Mouse (Mus musculus) CH12.LX (cell line): ENCODE measurements around the gene Trpv4. TPM values are rescaled to one million over a fixed set of nuclear protein-coding genes. Genes with fewer than 3 reads are reported as not detected.

ENCODE experiments used
- DNase-seq: peaks from one replicate; pipeline ENCODE4 v3.0.0-alpha.2; 2013; ENCODE audit errors: extremely low read depth
- H3K27ac ChIP-seq: 2 replicates; pipeline ENCODE4 v1.5.1; 2012; ENCODE audit warnings: low read depth, mild to moderate bottlenecking, control low read depth, moderate library complexity; ENCODE audit not compliant: insufficient read depth
- H3K27me3 ChIP-seq: replicated peaks from 2 replicates; pipeline ENCODE3; 2012; ENCODE audit warnings: inconsistent platforms
- H3K36me3 ChIP-seq, 2 experiments: replicated peaks in 1 of 2; 2 replicates each; pipeline versions ENCODE3 to v1.6.1; 2012; ENCODE audit warnings: inconsistent platforms in 1 of 2, low read length in 1 of 2, mild to moderate bottlenecking in 1 of 2, mixed read lengths in 1 of 2, moderate library complexity in 1 of 2; ENCODE audit not compliant: control insufficient read depth in 1 of 2, insufficient read depth in 1 of 2
- H3K4me1 ChIP-seq, 2 experiments: 2 replicates each; pipeline ENCODE4 v1.6.1; 2012; ENCODE audit warnings: inconsistent platforms in 1 of 2, moderate library complexity in 1 of 2; ENCODE audit not compliant: insufficient read depth in 2 of 2, control insufficient read depth in 1 of 2
- H3K4me2 ChIP-seq: 2 replicates; pipeline ENCODE4 v1.6.1; 2012; ENCODE audit warnings: low read depth, mild to moderate bottlenecking, control low read depth; ENCODE audit not compliant: poor library complexity, insufficient read depth, severe bottlenecking
- H3K4me3 ChIP-seq, 3 experiments: fragments of 150-350 bp in 1 of 3; sonication (generic) in 1 of 3; replicated peaks in 1 of 3; 2 replicates each; pipeline versions ENCODE3 to v1.5.1; 2011 to 2012; ENCODE audit warnings: low read depth in 2 of 3, low read length in 2 of 3, mild to moderate bottlenecking in 2 of 3, moderate library complexity in 2 of 3, control low read depth in 1 of 3, improper control_type of control experiment in 1 of 3, inconsistent platforms in 1 of 3, mixed read lengths in 1 of 3; ENCODE audit not compliant: poor library complexity in 1 of 3
- H3K79me2 ChIP-seq: replicated peaks from 2 replicates; pipeline ENCODE4 v1.6.1; 2012; ENCODE audit warnings: mild to moderate bottlenecking, moderate library complexity; ENCODE audit not compliant: control insufficient read depth, poor library complexity, insufficient read depth, severe bottlenecking; ENCODE audit errors: extremely low read depth
- H3K9ac ChIP-seq: 2 replicates; pipeline ENCODE4 v1.6.1; 2012; ENCODE audit warnings: low read depth, mild to moderate bottlenecking, control low read depth, moderate library complexity; ENCODE audit not compliant: insufficient read depth
- H3K9me3 ChIP-seq: replicated peaks from 2 replicates; pipeline ENCODE3; 2012; ENCODE audit warnings: low read length, inconsistent platforms, mixed read lengths
- CHD2 ChIP-seq: IDR thresholded peaks from 2 replicates; pipeline ENCODE4 v1.6.1; 2011; ENCODE audit warnings: low read length, improper control_type of control experiment
- ELF1 ChIP-seq: IDR thresholded peaks from 2 replicates; pipeline ENCODE4 v1.6.1; 2014; ENCODE audit warnings: low read depth, mild to moderate bottlenecking, inconsistent platforms, low read length, improper control_type of control experiment
- ETS1 ChIP-seq: conservative IDR thresholded peaks from 2 replicates; pipeline ENCODE4 v1.6.1; 2012; ENCODE audit warnings: low read depth, mild to moderate bottlenecking, inconsistent platforms, low read length, improper control_type of control experiment, moderate library complexity
- HCFC1 ChIP-seq: IDR thresholded peaks from 2 replicates; pipeline ENCODE4 v1.6.1; 2012; ENCODE audit warnings: low read depth, mild to moderate bottlenecking, inconsistent platforms, low read length, improper control_type of control experiment
- IRF4 ChIP-seq: IDR thresholded peaks from 2 replicates; pipeline ENCODE4 v1.6.1; 2014; ENCODE audit warnings: low read depth, mild to moderate bottlenecking, inconsistent platforms, low read length, improper control_type of control experiment
- JUN ChIP-seq: IDR thresholded peaks from 2 replicates; pipeline ENCODE4 v1.6.1; 2011; ENCODE audit warnings: low read depth, mild to moderate bottlenecking, low read length, improper control_type of control experiment, moderate library complexity; ENCODE audit not compliant: insufficient read depth
- MXI1 ChIP-seq: IDR thresholded peaks from 2 replicates; pipeline ENCODE4 v1.6.1; 2011; ENCODE audit warnings: mild to moderate bottlenecking, low read depth, low read length, improper control_type of control experiment
- NRF1 ChIP-seq: IDR thresholded peaks from 2 replicates; pipeline ENCODE4 v1.6.1; 2014; ENCODE audit warnings: low read depth, mild to moderate bottlenecking, inconsistent platforms, low read length, improper control_type of control experiment, moderate library complexity
- PAX5 ChIP-seq: IDR thresholded peaks from 2 replicates; pipeline ENCODE4 v1.6.1; 2012; ENCODE audit warnings: low read length, inconsistent platforms, mixed read lengths
- POLR2A ChIP-seq: IDR thresholded peaks from 2 replicates; pipeline ENCODE4 v1.6.1; 2011; ENCODE audit warnings: low read depth, mild to moderate bottlenecking, improper control_type of control experiment, low read length
- POLR2AphosphoS2 ChIP-seq: IDR thresholded peaks from 2 replicates; pipeline ENCODE4 v1.6.1; 2011; ENCODE audit warnings: low read depth, low read length, improper control_type of control experiment
- RCOR1 ChIP-seq: conservative IDR thresholded peaks from 2 replicates; pipeline ENCODE4 v1.6.1; 2012; ENCODE audit warnings: low read depth, mild to moderate bottlenecking, inconsistent platforms, low read length, improper control_type of control experiment
- SMC3 ChIP-seq: IDR thresholded peaks from 2 replicates; pipeline ENCODE4 v1.6.1; 2011; ENCODE audit warnings: low read depth, low read length, improper control_type of control experiment
- TBP ChIP-seq: conservative IDR thresholded peaks from 2 replicates; pipeline ENCODE4 v1.6.1; 2011; ENCODE audit warnings: low read depth, low read length, improper control_type of control experiment
- TCF12 ChIP-seq: IDR thresholded peaks from 2 replicates; pipeline ENCODE4 v1.6.1; 2014; ENCODE audit warnings: low read depth, mild to moderate bottlenecking, inconsistent platforms, low read length, improper control_type of control experiment
- USF1 ChIP-seq: IDR thresholded peaks from 2 replicates; pipeline ENCODE4 v1.6.1; 2014; ENCODE audit warnings: low read depth, mild to moderate bottlenecking, inconsistent platforms, low read length, improper control_type of control experiment
- USF2 ChIP-seq: conservative IDR thresholded peaks from 2 replicates; pipeline ENCODE4 v1.6.1; 2011; ENCODE audit warnings: low read depth, low read length, improper control_type of control experiment
- ZKSCAN1 ChIP-seq: IDR thresholded peaks from 2 replicates; pipeline ENCODE4 v1.6.1; 2012; ENCODE audit warnings: low read depth, inconsistent platforms, low read length, improper control_type of control experiment, borderline replicate concordance
- ZNF384 ChIP-seq: IDR thresholded peaks from 2 replicates; pipeline ENCODE4 v1.6.1; 2012; ENCODE audit warnings: low read depth, low read length, improper control_type of control experiment, inconsistent platforms
- dilution Hi-C: fragments of 300-500 bp; cut with MboI; formaldehyde crosslinking; loops from 2 replicates; pipeline ENCODE4 v1.14.3; 2020; ENCODE audit warnings: low sequenced_read_pairs; ENCODE audit not compliant: extremely low pct_unique_long_range_greater_than_20kb, extremely low pct_ligation_motif_present
- in situ Hi-C: fragments of 300-500 bp; cut with MboI; formaldehyde crosslinking; loops from 3 replicates; pipeline ENCODE4 v1.14.3; 2019; ENCODE audit warnings: low sequenced_read_pairs, low pct_ligation_motif_present, low pct_unique_long_range_greater_than_20kb, mixed read lengths
- polyA plus RNA-seq: library from polyadenylated mRNA; unstranded; fragments of >175 nt; gene quantifications from 2 replicates; pipeline ENCODE4 v1.2.1, GENCODE M21; 2012; ENCODE audit warnings: low read depth; ENCODE audit not compliant: insufficient read length
- total RNA-seq, 2 experiments: library from RNA; depleted of rRNA; stranded (reverse); fragments of 300-350 nt in 1 of 2; fragments of >200 nt in 1 of 2; gene quantifications; 2 replicates each; pipeline ENCODE4 v1.2.3; 2012 to 2014

Trpv4 gene
- total and polyA plus RNA-seq, 3 experiments = 0.24 TPM; not detected in 2

DNA sequence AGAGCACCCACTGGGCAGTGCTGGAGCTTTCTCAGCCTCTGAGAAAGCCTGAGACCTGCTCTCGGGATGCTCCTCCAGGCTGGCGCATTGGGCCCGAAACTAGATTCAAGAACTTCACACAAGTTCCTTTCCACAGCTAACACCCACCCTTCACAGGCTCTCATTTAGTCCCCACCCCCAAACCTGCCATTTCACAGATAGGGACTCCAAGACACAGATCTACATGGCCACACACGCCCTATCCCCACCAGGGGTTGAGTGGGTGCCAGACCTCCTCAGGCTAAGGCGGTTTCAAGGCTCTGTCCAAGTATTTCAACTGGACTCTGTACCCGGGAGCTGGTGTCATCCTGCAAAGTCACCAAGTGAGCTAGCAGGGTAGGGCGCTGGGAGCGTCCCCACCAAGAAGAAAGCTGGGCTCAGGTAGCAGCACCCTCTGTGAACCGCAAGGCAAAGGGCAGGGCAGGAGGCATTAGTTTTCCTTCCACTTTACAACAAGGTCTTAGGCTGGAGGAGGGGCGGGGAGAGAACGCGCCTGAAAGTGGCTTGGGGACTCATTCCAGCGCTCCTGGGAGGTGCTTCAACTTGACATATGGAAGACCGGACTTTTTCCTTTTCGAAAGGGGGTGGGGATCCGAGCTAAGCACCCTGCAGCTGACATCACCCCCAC is 31.6 kb upstream of the Trpv4 start:
- Histone ChIP-seq H3K27ac (no peak overlapping the region), H3K4me1 (peaks cover 19 to 50% of the 10 kb centered on the region in 2 experiments), H3K27me3 (peaks cover 14% of the 10 kb centered on the region), H3K36me3 (peaks cover 0 to 18% of the 10 kb centered on the region in 2 experiments), H3K4me2 (peak overlapping the region; percentile 87), H3K4me3 (peak overlapping the region; percentile 79 to 94 (median 89)), H3K9ac (peak overlapping the region; percentile 76), H3K9me3 (no peaks in the 10 kb centered on the region), H3K79me2 (no peaks in the 10 kb centered on the region; the same call in 1 of the 2 replicates)
- in situ Hi-C loops (loop anchor here (5.0 kb wide), 1 partner anchor 58 kb away; no protein-coding TSS in a partner anchor), dilution Hi-C loops (no loop called here)
- peak; percentile 52 for DNase-seq
- TF ChIP-seq MXI1 = peak; percentile 36; the same call in 1 of the 2 replicates
- TF ChIP-seq NRF1 = no peak
- no peak for TF ChIP-seq ZKSCAN1
- TF ChIP-seq CHD2 = 0 out of 2 replicates have a peak, but pooled peaks have one; percentile 19
- TF ChIP-seq TCF12 = 0 out of 2 replicates have a peak, but pooled peaks have one; percentile 3
- TF ChIP-seq ELF1 = no peak
- no peak for TF ChIP-seq HCFC1
- TF ChIP-seq SMC3 = no peak
- TF ChIP-seq IRF4 = no peak

DNA sequence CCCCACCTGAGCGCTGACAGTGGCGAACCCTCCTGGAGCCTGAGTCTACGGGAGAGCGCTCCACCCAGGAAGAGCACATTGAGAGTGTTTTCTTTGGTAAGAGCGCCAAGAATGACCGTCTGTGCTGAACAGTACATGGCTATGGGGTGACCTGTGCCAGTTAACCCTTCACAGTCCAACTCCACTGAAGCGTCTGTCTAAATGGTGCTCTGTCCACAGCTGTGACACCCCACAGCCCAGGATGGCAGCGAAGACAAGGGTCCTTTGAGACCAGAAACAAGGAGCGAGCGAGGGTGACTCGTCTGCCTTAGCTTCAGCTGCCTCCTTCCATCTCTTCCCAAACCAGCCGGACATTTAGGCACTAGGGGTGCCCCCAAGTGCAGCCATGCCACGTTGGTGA is 30.5 kb upstream of the Trpv4 start:
- H3K27ac ChIP-seq = no peak overlapping the region
- dilution Hi-C loops (no loop called here), in situ Hi-C loops (no loop called here)
- no peak overlapping the region for H3K9ac ChIP-seq
- H3K4me3 ChIP-seq = no peak overlapping the region
- H3K79me2 ChIP-seq = peaks cover 3% of the 10 kb centered on the region; the same call in 1 of the 2 replicates
- peaks cover 0 to 26% of the 10 kb centered on the region in 2 experiments for H3K36me3 ChIP-seq
- H3K4me2 ChIP-seq = no peak overlapping the region
- peaks cover 19 to 59% of the 10 kb centered on the region in 2 experiments for H3K4me1 ChIP-seq
- no peaks in the 10 kb centered on the region for H3K9me3 ChIP-seq
- no peak for TF ChIP-seq TBP
- TF ChIP-seq USF1 = no peak
- no peak for TF ChIP-seq HCFC1
- no peak for TF ChIP-seq IRF4
- TF ChIP-seq USF2 = no peak
- no peak for TF ChIP-seq POLR2AphosphoS2
- TF ChIP-seq POLR2A = no peak
- TF ChIP-seq RCOR1 = no peak
- no peak for TF ChIP-seq JUN
- TF ChIP-seq ETS1 = no peak
- TF ChIP-seq MXI1 = no peak
- no peak for TF ChIP-seq ELF1
- TF ChIP-seq ZNF384 = no peak
- TF ChIP-seq PAX5 = no peak
- no peak for DNase-seq
- peaks cover 8% of the 10 kb centered on the region for H3K27me3 ChIP-seq
